Mouse (Mus musculus): ENCODE data around the gene Lrfn3.
A peak's percentile ranks its signal among the peaks of the same experiment; 100 is the strongest.

Gene Lrfn3

GRCm38 (mm10) chr7:30314721-30315155, 47.8 kb downstream of the Lrfn3 start, which contains the start of gene Syne4:
Gene Syne4, plus strand, starts transcription at chr7:30314807.
- DNase-seq (ENCODE audit: low spot score): no peak

GRCm38 (mm10) chr7:30313666-30314320, 48.8 kb downstream of the Lrfn3 start:
- no peak for DNase-seq (ENCODE audit: low spot score)

GRCm38 (mm10) chr7:30310136-30310535, 52.4 kb downstream of the Lrfn3 start:
- no peak for DNase-seq (ENCODE audit: low spot score)

- no peak for DNase-seq (ENCODE audit: low spot score)
Observed at GRCm38 (mm10) chr7:30309395-30310129, 53.0 kb downstream of the Lrfn3 start.

- peak; percentile 76 for DNase-seq (ENCODE audit: low spot score)
Observed at GRCm38 (mm10) chr7:30308076-30309005, 54.2 kb downstream of the Lrfn3 start, which contains the start of gene Alkbh6. Gene Alkbh6, plus strand, starts transcription at chr7:30308717.

- no peak for DNase-seq (ENCODE audit: low spot score)
Observed at GRCm38 (mm10) chr7:30306083-30306779, 56.3 kb downstream of the Lrfn3 start.
